Mouse (Mus musculus) heart, embryonic 15.5 days (tissue): ENCODE results near the gene Soga1. TPM values are rescaled to one million over a fixed set of nuclear protein-coding genes. Genes with fewer than 3 reads are reported as not detected.

ENCODE experiments used
- ATAC-seq: fragments of 200-750 bp; cut with Nextera tagmentation; replicated peaks from 2 replicates; pipeline ENCODE4 v1.8.0; 2017; ENCODE audit warnings: low read depth, moderate TSS enrichment; ENCODE audit not compliant: insufficient number of reproducible peaks, insufficient read depth, low FRiP score
- H3K27ac ChIP-seq: fragments of 300-500 bp; sonication (generic); 2 replicates; pipeline ENCODE4 v1.5.1; 2015; ENCODE audit warnings: mild to moderate bottlenecking, inconsistent platforms
- H3K27me3 ChIP-seq: fragments of 300-500 bp; sonication (generic); 2 replicates; pipeline ENCODE4 v1.6.1; 2015; ENCODE audit warnings: inconsistent platforms
- H3K36me3 ChIP-seq: fragments of 300-500 bp; sonication (generic); 2 replicates; pipeline ENCODE4 v1.6.1; 2015; ENCODE audit warnings: mild to moderate bottlenecking, inconsistent platforms
- H3K4me1 ChIP-seq: fragments of 300-500 bp; sonication (generic); replicated peaks from 2 replicates; pipeline ENCODE4 v1.6.1; 2015; ENCODE audit warnings: inconsistent platforms
- H3K4me2 ChIP-seq: fragments of 300-500 bp; sonication (generic); 2 replicates; pipeline ENCODE4 v1.6.1; 2015; ENCODE audit warnings: inconsistent platforms, mild to moderate bottlenecking, moderate library complexity
- H3K4me3 ChIP-seq: fragments of 300-500 bp; sonication (generic); 2 replicates; pipeline ENCODE4 v1.5.1; 2015; ENCODE audit warnings: mild to moderate bottlenecking, inconsistent platforms
- H3K9ac ChIP-seq: fragments of 300-500 bp; sonication (generic); 2 replicates; pipeline ENCODE4 v1.6.1; 2015; ENCODE audit warnings: mild to moderate bottlenecking, inconsistent platforms
- H3K9me3 ChIP-seq: fragments of 300-500 bp; sonication (generic); replicated peaks from 2 replicates; pipeline ENCODE4 v1.6.1; 2016; ENCODE audit warnings: inconsistent platforms
- WGBS: fragments of 180-500 bp; shearing (Covaris S2); methylation state at CpG from one replicate; pipeline ENCODE4 v1.1.7; 2015; ENCODE audit warnings: mixed read lengths; 5-methylcytosine and 5-hydroxymethylcytosine counted together
- polyA plus RNA-seq: library from polyadenylated mRNA; unstranded; fragments of >200 nt; fragmentation: Nextera tagmentation; extraction: Ambion mirVana; gene quantifications from 2 replicates; pipeline ENCODE4 v1.2.1, GENCODE M21; 2015

Soga1 gene
- polyA plus RNA-seq, 1 experiment from 2014 or later, result 1.7 TPM

GRCm38 (mm10) chr2:157063241-157063700, 15.8 kb downstream of the Soga1 start:
- no peaks in the 10 kb centered on the region for H3K27me3 ChIP-seq

GRCm38 (mm10) chr2:157060557-157061305, 18.3 kb downstream of the Soga1 start:
- Histone ChIP-seq H3K27ac (no peak overlapping the region), H3K9ac (no peak overlapping the region), H3K4me3 (no peak overlapping the region), H3K27me3 (no peaks in the 10 kb centered on the region), H3K36me3 (peaks cover 15% of the 10 kb centered on the region), H3K4me2 (no peak overlapping the region), H3K4me1 (peaks cover 65% of the 10 kb centered on the region), H3K9me3 (no peaks in the 10 kb centered on the region)
- ATAC-seq, result no peak
- WGBS, result 84% methylated on average over 11 of the region's 11 CpGs

More at GRCm38 (mm10) chr2:157063241-157063700, 15.8 kb downstream of the Soga1 start:
- Histone ChIP-seq H3K9me3 (no peaks in the 10 kb centered on the region), H3K27ac (no peak overlapping the region), H3K36me3 (peaks cover 10% of the 10 kb centered on the region), H3K4me2 (no peak overlapping the region), H3K4me1 (peaks cover 67% of the 10 kb centered on the region), H3K4me3 (no peak overlapping the region), H3K9ac (no peak overlapping the region)
- 60% methylated on average over 4 of the region's 4 CpGs for WGBS
- no peak for ATAC-seq

- no peaks in the 10 kb centered on the region for H3K27me3 ChIP-seq
- ATAC-seq, result no peak
- H3K36me3 ChIP-seq, result peaks cover 15% of the 10 kb centered on the region
- no peak overlapping the region for H3K9ac ChIP-seq
- H3K9me3 ChIP-seq, result no peaks in the 10 kb centered on the region
- peaks cover 63% of the 10 kb centered on the region for H3K4me1 ChIP-seq
- no peak overlapping the region for H3K4me2 ChIP-seq
- 93% methylated on average over 14 of the region's 14 CpGs for WGBS
- no peak overlapping the region for H3K4me3 ChIP-seq
- no peak overlapping the region for H3K27ac ChIP-seq
Observed at GRCm38 (mm10) chr2:157060037-157060436, 19.0 kb downstream of the Soga1 start.

DNA sequence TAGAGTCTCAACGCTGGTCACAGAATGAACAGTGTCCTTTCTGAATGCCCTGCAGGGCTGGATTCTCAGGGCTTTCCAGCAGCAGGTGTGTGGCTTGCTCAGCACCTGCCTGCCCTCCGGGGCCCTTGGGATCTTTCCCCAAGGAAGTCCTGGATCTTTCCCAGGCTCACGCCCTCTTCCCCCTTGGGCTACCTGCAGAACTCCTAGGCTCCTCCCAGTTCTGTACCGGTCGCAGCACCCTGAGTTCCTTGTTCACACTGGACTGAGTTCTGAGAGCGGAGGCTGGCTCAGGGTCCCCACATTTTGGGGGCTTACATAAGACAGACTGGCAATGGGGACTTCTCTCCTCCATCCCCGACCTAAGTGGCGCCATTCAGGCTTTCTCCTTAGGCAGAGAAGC, 19.9 kb downstream of the Soga1 start:
- peaks cover 63% of the 10 kb centered on the region for H3K4me1 ChIP-seq
- H3K4me2 ChIP-seq, result 0 out of 2 replicates have a peak overlapping the region, but pooled peaks have one; percentile 41
- H3K9me3 ChIP-seq, result no peaks in the 10 kb centered on the region
- no peak for ATAC-seq
- H3K36me3 ChIP-seq, result peaks cover 16% of the 10 kb centered on the region
- peak overlapping the region; percentile 80 for H3K27ac ChIP-seq
- H3K27me3 ChIP-seq, result no peaks in the 10 kb centered on the region
- no peak overlapping the region for H3K9ac ChIP-seq
- WGBS, result 68% methylated on average over 8 of the region's 8 CpGs
- H3K4me3 ChIP-seq, result no peak overlapping the region

GRCm38 (mm10) chr2:157058342-157058998, 20.6 kb downstream of the Soga1 start:
- peak; percentile 66 for ATAC-seq
- Histone ChIP-seq H3K4me2 (peak overlapping the region; percentile 41), H3K9me3 (no peaks in the 10 kb centered on the region), H3K27ac (peak overlapping the region; percentile 80), H3K4me3 (peak overlapping the region; percentile 1; the same call in 1 of the 2 replicates), H3K36me3 (peaks cover 21% of the 10 kb centered on the region), H3K27me3 (no peaks in the 10 kb centered on the region), H3K4me1 (peaks cover 60% of the 10 kb centered on the region), H3K9ac (peak overlapping the region; percentile 23; the same call in 1 of the 2 replicates)
- WGBS, result 18% methylated on average over 18 of the region's 18 CpGs

- no peak for ATAC-seq
- no peaks in the 10 kb centered on the region for H3K27me3 ChIP-seq
- no peak overlapping the region for H3K4me3 ChIP-seq
- H3K27ac ChIP-seq, result peak overlapping the region; percentile 80
- no peak overlapping the region; the same call in 1 of the 2 replicates for H3K4me2 ChIP-seq
- H3K9me3 ChIP-seq, result no peaks in the 10 kb centered on the region
- 92% methylated on average over 4 of the region's 4 CpGs for WGBS
- no peak overlapping the region for H3K9ac ChIP-seq
- H3K36me3 ChIP-seq, result peaks cover 26% of the 10 kb centered on the region
- peaks cover 53% of the 10 kb centered on the region for H3K4me1 ChIP-seq
Observed at GRCm38 (mm10) chr2:157057758-157058157, 21.3 kb downstream of the Soga1 start.

- H3K4me1 ChIP-seq, result peaks cover 57% of the 10 kb centered on the region
- H3K36me3 ChIP-seq, result peaks cover 32% of the 10 kb centered on the region
- WGBS, result 77% methylated on average over 3 of the region's 3 CpGs
- no peak overlapping the region for H3K4me2 ChIP-seq
- ATAC-seq, result no peak
- H3K9ac ChIP-seq, result no peak overlapping the region
- no peak overlapping the region for H3K27ac ChIP-seq
- H3K9me3 ChIP-seq, result no peaks in the 10 kb centered on the region
- H3K27me3 ChIP-seq, result no peaks in the 10 kb centered on the region
- H3K4me3 ChIP-seq, result no peak overlapping the region
Observed at GRCm38 (mm10) chr2:157057186-157057585, 21.9 kb downstream of the Soga1 start.

GRCm38 (mm10) chr2:157055721-157056120, 23.3 kb downstream of the Soga1 start:
- peak overlapping the region; percentile 89 for H3K27ac ChIP-seq
- no peak overlapping the region for H3K4me3 ChIP-seq
- no peak for ATAC-seq
- no peaks in the 10 kb centered on the region for H3K9me3 ChIP-seq
- no peak overlapping the region for H3K9ac ChIP-seq
- no peak overlapping the region for H3K4me2 ChIP-seq
- 89% methylated on average over 6 of the region's 6 CpGs for WGBS
- peaks cover 67% of the 10 kb centered on the region for H3K4me1 ChIP-seq
- H3K27me3 ChIP-seq, result no peaks in the 10 kb centered on the region
- peaks cover 34% of the 10 kb centered on the region for H3K36me3 ChIP-seq

GRCm38 (mm10) chr2:157054816-157055215, 24.2 kb downstream of the Soga1 start:
- Histone ChIP-seq H3K9me3 (no peaks in the 10 kb centered on the region), H3K36me3 (peaks cover 30% of the 10 kb centered on the region), H3K4me2 (0 out of 2 replicates have a peak overlapping the region, but pooled peaks have one; percentile 5), H3K9ac (no peak overlapping the region), H3K27ac (peak overlapping the region; percentile 89), H3K4me3 (no peak overlapping the region), H3K4me1 (peaks cover 72% of the 10 kb centered on the region), H3K27me3 (no peaks in the 10 kb centered on the region)
- ATAC-seq, result peak; percentile 58
- WGBS, result 39% methylated on average over 5 of the region's 5 CpGs

- peak; percentile 11; the same call in 1 of the 2 replicates for ATAC-seq
- Histone ChIP-seq H3K4me1 (peaks cover 73% of the 10 kb centered on the region), H3K36me3 (peaks cover 25% of the 10 kb centered on the region), H3K4me2 (0 out of 2 replicates have a peak overlapping the region, but pooled peaks have one; percentile 5), H3K9ac (no peak overlapping the region), H3K4me3 (no peak overlapping the region), H3K27ac (peak overlapping the region; percentile 89), H3K27me3 (no peaks in the 10 kb centered on the region), H3K9me3 (no peaks in the 10 kb centered on the region)
- WGBS, result 50% methylated on average over 8 of the region's 8 CpGs
Observed at GRCm38 (mm10) chr2:157054297-157054696, 24.8 kb downstream of the Soga1 start.

DNA sequence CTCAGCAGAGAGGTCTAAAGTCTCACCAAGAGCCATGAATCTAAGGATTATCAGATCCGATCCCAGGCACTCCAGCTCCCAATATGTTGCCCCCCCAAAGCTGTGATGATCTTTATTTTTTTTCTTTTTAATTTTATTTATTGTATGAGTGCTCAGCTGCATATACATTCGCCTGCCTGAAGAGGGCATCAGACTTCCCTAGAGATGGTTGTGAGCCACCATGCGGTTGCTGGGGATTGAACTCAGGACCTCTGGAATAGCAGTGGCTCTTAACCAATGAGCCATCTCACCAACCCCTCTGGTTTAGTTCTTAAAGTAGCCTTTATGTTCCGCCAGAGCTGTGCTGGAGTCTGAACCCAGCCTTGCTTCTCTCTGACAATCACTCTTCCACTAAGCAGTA, 25.3 kb downstream of the Soga1 start:
- no peak overlapping the region for H3K4me2 ChIP-seq
- WGBS, result 70% methylated on average over 4 of the region's 4 CpGs
- H3K9ac ChIP-seq, result no peak overlapping the region
- peaks cover 24% of the 10 kb centered on the region for H3K36me3 ChIP-seq
- ATAC-seq, result no peak
- peak overlapping the region; percentile 89 for H3K27ac ChIP-seq
- no peaks in the 10 kb centered on the region for H3K27me3 ChIP-seq
- H3K4me3 ChIP-seq, result no peak overlapping the region
- H3K4me1 ChIP-seq, result peaks cover 71% of the 10 kb centered on the region
- H3K9me3 ChIP-seq, result no peaks in the 10 kb centered on the region
